Mouse (Mus musculus): ENCODE data around the gene Gcnt4. TPM values are rescaled to one million over a fixed set of nuclear protein-coding genes. Genes with fewer than 3 reads are reported as not detected.

Gcnt4 gene
- total and polyA plus RNA-seq, 2 experiments from 2014 or later: 0.16 to 0.76 TPM

DNA sequence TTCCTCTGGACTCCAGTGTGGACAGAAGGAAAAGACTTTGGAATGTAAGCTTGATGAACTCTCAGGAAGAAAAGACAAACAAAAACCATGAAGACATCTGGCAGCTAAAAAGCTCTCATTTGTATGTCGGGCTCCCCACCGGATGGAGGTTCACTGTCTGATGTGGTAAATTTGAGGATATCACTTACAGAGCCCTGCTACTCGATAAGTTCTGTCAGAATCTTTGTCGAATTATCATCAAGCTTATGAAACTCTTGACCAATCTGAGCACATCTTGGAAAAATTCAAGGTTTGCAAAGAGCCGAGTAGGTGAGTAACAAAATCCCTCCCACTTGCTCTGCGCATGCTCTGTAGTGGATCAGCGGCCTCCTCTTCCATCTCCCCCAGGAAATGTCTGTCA is 40.5 kb downstream of the Gcnt4 start:
- TF ChIP-seq CTCF (IDR thresholded peaks at IDR 0.05; ENCODE audit: low read depth): no peak
- ATAC-seq (no peak), DNase-seq (no peak)
- no peaks in the 10 kb centered on the region for H3K27me3 ChIP-seq (ENCODE audit: insufficient read depth, low read length)
- no peak overlapping the region for H3K4me2 ChIP-seq (ENCODE audit: low read depth)
- H3K4me1 ChIP-seq (ENCODE audit: insufficient read depth): no peaks in the 10 kb centered on the region
- no peak overlapping the region for H3K4me3 ChIP-seq (ENCODE audit: low read depth, low read length)
- 94% methylated on average over 7 of the region's 7 CpGs for WGBS
- H3K9me3 ChIP-seq (ENCODE audit: low read length): no peaks in the 10 kb centered on the region
- H3K9ac ChIP-seq: no peak overlapping the region
- H3K27ac ChIP-seq (ENCODE audit: low read depth, low read length): no peak overlapping the region
- no peaks in the 10 kb centered on the region for H3K36me3 ChIP-seq (ENCODE audit: insufficient read depth)

- TF ChIP-seq CTCF (IDR thresholded peaks at IDR 0.05; ENCODE audit: low read depth): no peak
- H3K4me2 ChIP-seq (ENCODE audit: low read depth): no peak overlapping the region
- ATAC-seq (no peak), DNase-seq (no peak)
- H3K27ac ChIP-seq (ENCODE audit: low read depth, low read length): no peak overlapping the region
- no peaks in the 10 kb centered on the region for H3K36me3 ChIP-seq (ENCODE audit: insufficient read depth)
- 83% methylated on average over 15 of the region's 15 CpGs for WGBS
- no peaks in the 10 kb centered on the region for H3K9me3 ChIP-seq (ENCODE audit: low read length)
- no peak overlapping the region for H3K9ac ChIP-seq
- H3K4me1 ChIP-seq (ENCODE audit: insufficient read depth): no peaks in the 10 kb centered on the region
- no peaks in the 10 kb centered on the region for H3K27me3 ChIP-seq (ENCODE audit: insufficient read depth, low read length)
- no peak overlapping the region for H3K4me3 ChIP-seq (ENCODE audit: low read depth, low read length)
Measured at GRCm38 (mm10) chr13:96966210-96967089, 42.0 kb downstream of the Gcnt4 start.

- Histone ChIP-seq H3K9me3 (ENCODE audit: low read length) (no peaks in the 10 kb centered on the region), H3K4me1 (ENCODE audit: insufficient read depth) (no peaks in the 10 kb centered on the region), H3K36me3 (ENCODE audit: insufficient read depth) (no peaks in the 10 kb centered on the region), H3K27me3 (ENCODE audit: insufficient read depth, low read length) (no peaks in the 10 kb centered on the region), H3K4me3 (ENCODE audit: low read depth, low read length) (no peak overlapping the region), H3K27ac (ENCODE audit: low read depth, low read length) (no peak overlapping the region), H3K9ac (no peak overlapping the region), H3K4me2 (ENCODE audit: low read depth) (no peak overlapping the region)
- ATAC-seq: no peak
- no peak for TF ChIP-seq CTCF (IDR thresholded peaks at IDR 0.05; ENCODE audit: low read depth)
- no peak for DNase-seq
- WGBS: 74% methylated on average over 5 of the region's 5 CpGs
Measured at GRCm38 (mm10) chr13:96967091-96967490, 42.6 kb downstream of the Gcnt4 start.

GRCm38 (mm10) chr13:96967822-96968221 is 43.3 kb downstream of the Gcnt4 start:
- ATAC-seq: no peak
- no peaks in the 10 kb centered on the region for H3K27me3 ChIP-seq (ENCODE audit: insufficient read depth, low read length)
- 95% methylated on average over 2 of the region's 2 CpGs for WGBS
- no peaks in the 10 kb centered on the region for H3K36me3 ChIP-seq (ENCODE audit: insufficient read depth)
- no peaks in the 10 kb centered on the region for H3K4me1 ChIP-seq (ENCODE audit: insufficient read depth)
- H3K4me2 ChIP-seq (ENCODE audit: low read depth): no peak overlapping the region
- H3K9ac ChIP-seq: no peak overlapping the region
- DNase-seq: no peak
- no peaks in the 10 kb centered on the region for H3K9me3 ChIP-seq (ENCODE audit: low read length)
- no peak overlapping the region for H3K4me3 ChIP-seq (ENCODE audit: low read depth, low read length)
- TF ChIP-seq CTCF (IDR thresholded peaks at IDR 0.05; ENCODE audit: low read depth): no peak
- no peak overlapping the region for H3K27ac ChIP-seq (ENCODE audit: low read depth, low read length)

DNA sequence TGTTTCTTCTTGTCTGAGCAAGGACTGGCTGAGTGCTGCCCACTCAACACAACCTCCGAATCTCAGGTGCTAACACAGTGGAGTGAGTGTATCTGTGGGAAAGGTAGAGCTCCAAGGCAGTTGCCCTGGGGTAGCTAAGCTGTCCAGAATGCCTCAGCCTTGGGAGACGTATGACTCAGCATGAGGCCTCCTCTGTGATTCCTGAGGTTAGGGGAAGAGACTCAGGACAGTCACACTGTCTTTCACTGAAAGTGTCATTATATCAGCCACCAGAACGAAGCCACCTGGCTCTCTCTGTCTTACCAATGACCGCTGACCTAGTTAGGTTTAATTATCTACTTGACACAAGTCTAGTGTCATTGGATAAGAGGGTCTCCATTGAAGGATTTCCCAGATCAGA is 46.6 kb downstream of the Gcnt4 start:
- no peak for DNase-seq
- Histone ChIP-seq H3K9me3 (ENCODE audit: low read length) (no peaks in the 10 kb centered on the region), H3K36me3 (ENCODE audit: insufficient read depth) (no peaks in the 10 kb centered on the region), H3K4me3 (ENCODE audit: low read depth, low read length) (no peak overlapping the region), H3K27me3 (ENCODE audit: insufficient read depth, low read length) (no peaks in the 10 kb centered on the region), H3K9ac (no peak overlapping the region), H3K4me1 (ENCODE audit: insufficient read depth) (no peaks in the 10 kb centered on the region), H3K4me2 (ENCODE audit: low read depth) (no peak overlapping the region), H3K27ac (ENCODE audit: low read depth, low read length) (no peak overlapping the region)
- no peak for ATAC-seq
- WGBS: 76% methylated on average over 4 of the region's 4 CpGs
- no peak for TF ChIP-seq CTCF (IDR thresholded peaks at IDR 0.05; ENCODE audit: low read depth)

DNA sequence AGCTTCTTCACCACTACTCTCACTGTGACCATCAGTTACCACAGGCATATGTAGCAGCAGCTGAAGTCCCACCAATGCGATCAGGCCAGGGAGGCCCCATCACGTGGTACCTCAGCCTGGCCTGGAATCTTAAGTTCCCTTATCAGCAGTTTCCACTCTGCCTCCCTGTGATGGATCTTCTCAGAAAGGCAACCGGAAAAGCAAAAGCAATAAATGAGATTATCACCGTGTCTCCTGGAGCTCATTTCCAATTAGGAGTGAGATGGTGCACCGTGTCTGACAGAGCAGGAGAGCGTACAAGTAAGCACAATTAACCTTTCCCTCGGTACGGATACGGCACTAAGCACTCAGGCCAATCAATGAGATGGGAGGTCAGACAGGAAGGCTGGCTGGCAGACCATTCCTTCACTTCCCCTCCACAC is 47.4 kb downstream of the Gcnt4 start:
- no peak for TF ChIP-seq CTCF (IDR thresholded peaks at IDR 0.05; ENCODE audit: low read depth)
- 84% methylated on average over 9 of the region's 9 CpGs for WGBS
- Histone ChIP-seq H3K9me3 (ENCODE audit: low read length) (no peaks in the 10 kb centered on the region), H3K27ac (ENCODE audit: low read depth, low read length) (no peak overlapping the region), H3K36me3 (ENCODE audit: insufficient read depth) (no peaks in the 10 kb centered on the region), H3K4me3 (ENCODE audit: low read depth, low read length) (no peak overlapping the region), H3K27me3 (ENCODE audit: insufficient read depth, low read length) (no peaks in the 10 kb centered on the region), H3K9ac (no peak overlapping the region), H3K4me2 (ENCODE audit: low read depth) (no peak overlapping the region), H3K4me1 (ENCODE audit: insufficient read depth) (no peaks in the 10 kb centered on the region)
- ATAC-seq: no peak
- DNase-seq: no peak

DNA sequence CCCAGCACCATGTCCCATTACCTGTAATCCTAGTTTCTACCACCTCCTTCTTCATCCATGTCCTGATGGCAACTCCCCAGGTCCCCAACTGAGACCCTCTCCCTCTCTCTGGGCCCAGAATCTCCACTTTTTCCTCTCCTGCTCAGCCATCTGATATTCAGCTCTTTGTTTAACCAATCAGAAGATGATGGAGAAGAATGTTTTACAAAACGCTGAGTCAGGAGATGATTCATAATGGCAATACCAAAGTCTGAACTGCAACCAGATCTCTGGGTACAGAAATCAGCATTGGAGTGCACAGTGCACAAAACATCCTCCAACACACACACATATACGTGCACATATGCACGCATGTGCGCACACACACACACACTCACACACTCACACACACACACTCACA is 48.8 kb downstream of the Gcnt4 start:
- Histone ChIP-seq H3K4me1 (ENCODE audit: insufficient read depth) (no peaks in the 10 kb centered on the region), H3K4me3 (ENCODE audit: low read depth, low read length) (no peak overlapping the region), H3K27ac (ENCODE audit: low read depth, low read length) (no peak overlapping the region), H3K36me3 (ENCODE audit: insufficient read depth) (no peaks in the 10 kb centered on the region), H3K4me2 (ENCODE audit: low read depth) (no peak overlapping the region), H3K9me3 (ENCODE audit: low read length) (no peaks in the 10 kb centered on the region), H3K27me3 (ENCODE audit: insufficient read depth, low read length) (no peaks in the 10 kb centered on the region), H3K9ac (no peak overlapping the region)
- WGBS: 94% methylated on average over 4 of the region's 4 CpGs
- TF ChIP-seq CTCF (IDR thresholded peaks at IDR 0.05; ENCODE audit: low read depth): no peak
- no peak for DNase-seq
- no peak for ATAC-seq
